Mouse (Mus musculus) neural tube, embryonic 11.5 days (tissue): Measurements from ENCODE around the gene Adm. TPM values are rescaled to one million over a fixed set of nuclear protein-coding genes. Genes with fewer than 3 reads are reported as not detected.
A peak's percentile ranks its signal among the peaks of the same experiment; 100 is the strongest.
"Not testable (repeated sequence)": the region's sequence is repeated elsewhere in the genome, so short reads cannot be mapped to it uniquely, and the experiment has no call there.

Experiments
- ATAC-seq: fragments of 200-750 bp; cut with Nextera tagmentation; 2 replicates; pipeline ENCODE4 v1.8.0; 2017; ENCODE audit warnings: moderate number of reproducible peaks, mild to moderate bottlenecking, moderate TSS enrichment, moderate library complexity; ENCODE audit not compliant: insufficient read depth, low FRiP score, low TSS enrichment
- DNase-seq: peaks from one replicate; pipeline ENCODE4 v3.0.0-alpha.2; 2015; ENCODE audit warnings: low spot score
- H3K27ac ChIP-seq: fragments of 300-500 bp; sonication (generic); 2 replicates; pipeline ENCODE4 v1.5.1; 2014; ENCODE audit warnings: low read depth, mild to moderate bottlenecking, low read length
- H3K27me3 ChIP-seq: fragments of 300-500 bp; sonication (generic); 2 replicates; pipeline ENCODE4 v1.6.1; 2014; ENCODE audit warnings: mild to moderate bottlenecking, low read length, mixed read lengths; ENCODE audit not compliant: control insufficient read depth, insufficient read depth
- H3K36me3 ChIP-seq: fragments of 300-500 bp; sonication (generic); 2 replicates; pipeline ENCODE4 v1.6.1; 2014; ENCODE audit warnings: mild to moderate bottlenecking, low read length, moderate library complexity, mixed read lengths; ENCODE audit not compliant: control insufficient read depth, insufficient read depth
- H3K4me1 ChIP-seq: fragments of 300-500 bp; sonication (generic); 2 replicates; pipeline ENCODE4 v1.6.1; 2014; ENCODE audit warnings: low read length, mixed read lengths; ENCODE audit not compliant: control insufficient read depth, insufficient read depth
- H3K4me2 ChIP-seq: fragments of 300-500 bp; sonication (generic); 2 replicates; pipeline ENCODE4 v1.6.1; 2014; ENCODE audit warnings: low read depth, mild to moderate bottlenecking, moderate library complexity
- H3K4me3 ChIP-seq: fragments of 300-500 bp; sonication (generic); 2 replicates; pipeline ENCODE4 v1.5.1; 2014; ENCODE audit warnings: low read depth, low read length
- H3K9ac ChIP-seq: fragments of 300-500 bp; sonication (generic); 2 replicates; pipeline ENCODE4 v1.6.1; 2014; ENCODE audit warnings: mild to moderate bottlenecking, low read length
- H3K9me3 ChIP-seq: fragments of 300-500 bp; sonication (generic); 2 replicates; pipeline ENCODE4 v1.6.1; 2016; ENCODE audit warnings: low read length; ENCODE audit not compliant: control insufficient read depth
- WGBS: fragments of 180-500 bp; shearing (Covaris S2); extraction: QIAGEN DNeasy Blood & Tissue Kit; methylation state at CpG from one replicate; pipeline ENCODE4 v1.1.7; 2014; 5-methylcytosine and 5-hydroxymethylcytosine counted together
- polyA plus RNA-seq: library from polyadenylated mRNA; unstranded; fragments of >200 nt; fragmentation: Nextera tagmentation; extraction: Ambion mirVana; gene quantifications from 2 replicates; pipeline ENCODE4 v1.2.1, GENCODE M21; 2014

The Adm gene
- polyA plus RNA-seq, 1 experiment from 2014 or later: 3.4 TPM

DNA sequence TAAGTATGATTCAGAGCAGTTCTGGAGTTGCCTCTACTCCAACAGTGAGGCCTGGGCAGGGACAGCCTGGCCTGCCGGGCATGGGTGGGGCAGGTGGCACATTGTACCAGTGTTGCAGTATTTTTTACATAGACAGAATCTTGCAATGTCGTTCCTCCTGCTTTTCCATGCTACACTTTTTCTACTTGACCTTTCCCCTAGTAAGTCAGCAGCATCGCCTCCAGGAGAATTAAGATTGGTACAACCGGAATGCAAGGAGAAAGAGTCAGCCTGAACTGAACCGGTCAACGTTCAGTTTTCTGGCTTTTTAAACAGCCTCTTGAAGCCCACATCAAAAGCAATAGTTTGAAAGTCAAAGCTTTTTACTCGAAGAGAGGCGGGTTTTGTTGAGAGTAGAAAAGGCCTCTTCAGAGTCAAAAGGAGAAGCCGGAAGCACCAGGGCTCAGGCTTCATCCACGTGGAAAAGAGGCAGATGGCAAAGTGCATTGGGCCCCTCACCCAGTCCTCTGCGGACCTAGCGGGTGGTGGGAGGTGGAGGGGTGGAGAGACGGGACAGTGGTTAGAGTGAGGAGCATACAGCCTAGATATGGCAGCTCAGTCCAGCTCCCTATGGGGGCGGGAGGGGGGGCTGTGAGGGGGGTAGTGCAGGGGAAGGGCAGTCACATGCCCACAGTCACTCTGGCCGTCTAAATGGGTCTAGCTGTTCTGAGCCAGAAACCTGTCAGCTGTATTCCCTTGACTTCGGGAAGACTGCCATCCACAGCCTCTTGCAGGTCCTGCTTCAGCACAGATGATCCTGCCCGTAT is 11.0 kb downstream of the Adm start:
- 42% methylated on average over 17 of the region's 17 CpGs for whole genome bisulfite sequencing
- no peak overlapping the region for H3K4me3 ChIP-seq
- no peaks in the 10 kb centered on the region for H3K27me3 ChIP-seq
- ATAC-seq: no peak
- no peaks in the 10 kb centered on the region for H3K9me3 ChIP-seq
- peaks cover 4% of the 10 kb centered on the region; the same call in 1 of the 2 replicates for H3K4me1 ChIP-seq
- DNase-seq: no peak
- H3K9ac ChIP-seq: no peak overlapping the region
- H3K4me2 ChIP-seq: no peak overlapping the region
- no peaks in the 10 kb centered on the region for H3K36me3 ChIP-seq
- H3K27ac ChIP-seq: no peak overlapping the region

DNA sequence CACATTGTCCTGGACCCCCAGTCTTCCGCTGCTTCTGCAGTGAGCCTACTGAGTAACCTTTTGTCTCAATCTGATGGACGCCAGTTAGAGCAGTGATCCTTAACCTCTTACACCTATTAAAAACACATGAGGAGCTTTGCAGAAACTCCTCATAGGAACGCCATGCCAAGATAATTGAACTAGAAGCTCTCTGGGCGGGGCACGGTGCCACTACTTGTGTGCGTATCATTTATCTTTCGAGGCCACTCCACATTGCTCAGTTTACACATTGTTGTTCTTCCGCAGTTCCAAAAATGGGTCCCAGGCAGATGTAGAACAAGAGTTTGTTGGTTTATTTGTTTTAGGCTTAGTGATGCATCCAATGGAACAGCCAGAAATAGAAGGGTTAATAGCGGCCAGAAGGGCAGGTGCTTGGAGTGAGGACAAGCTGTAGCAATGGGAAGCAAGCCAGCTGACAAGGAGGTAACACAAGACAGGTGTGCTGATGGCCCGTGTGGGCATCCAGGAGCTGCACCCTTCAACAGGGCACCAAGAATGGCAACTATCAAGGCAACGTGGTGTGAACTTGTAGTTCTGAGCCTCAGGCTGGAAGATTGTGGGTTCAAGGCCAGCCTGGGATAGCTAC is 11.9 kb downstream of the Adm start:
- H3K27ac ChIP-seq: no peak overlapping the region
- ATAC-seq (no peak), DNase-seq (no peak)
- H3K4me1 ChIP-seq: peaks cover 4% of the 10 kb centered on the region; the same call in 1 of the 2 replicates
- H3K9me3 ChIP-seq: no peaks in the 10 kb centered on the region
- 85% methylated on average over 11 of the region's 11 CpGs for WGBS
- H3K4me2 ChIP-seq: no peak overlapping the region
- H3K27me3 ChIP-seq: no peaks in the 10 kb centered on the region
- no peak overlapping the region for H3K9ac ChIP-seq
- no peaks in the 10 kb centered on the region for H3K36me3 ChIP-seq
- no peak overlapping the region for H3K4me3 ChIP-seq

DNA sequence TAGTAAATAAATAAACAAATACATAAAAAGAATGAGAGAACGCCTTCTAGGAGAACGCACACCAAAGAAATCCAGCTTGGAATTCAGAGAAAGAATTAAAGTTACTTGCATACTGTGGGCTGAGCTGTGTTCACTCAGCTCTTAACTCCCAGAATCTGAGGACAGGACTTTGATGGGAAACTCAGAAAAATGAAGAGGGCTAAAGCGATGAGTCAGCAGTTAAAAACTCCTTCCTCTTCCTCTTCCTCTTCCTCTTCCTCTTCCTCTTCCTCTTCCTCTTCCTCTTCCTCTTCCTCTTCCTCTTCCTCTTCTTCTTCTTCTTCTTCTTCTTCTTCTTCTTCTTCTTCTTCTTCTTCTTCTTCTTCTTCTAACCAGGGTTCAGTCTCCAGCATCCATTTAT is 12.5 kb downstream of the Adm start:
- H3K4me3 ChIP-seq, H3K9ac ChIP-seq, DNase-seq, H3K9me3 ChIP-seq, H3K27ac ChIP-seq, H3K4me1 ChIP-seq, ATAC-seq, H3K4me2 ChIP-seq, H3K27me3 ChIP-seq, H3K36me3 ChIP-seq: not testable (repeated sequence)
- 96% methylated on average over 3 of the region's 3 CpGs for WGBS

DNA sequence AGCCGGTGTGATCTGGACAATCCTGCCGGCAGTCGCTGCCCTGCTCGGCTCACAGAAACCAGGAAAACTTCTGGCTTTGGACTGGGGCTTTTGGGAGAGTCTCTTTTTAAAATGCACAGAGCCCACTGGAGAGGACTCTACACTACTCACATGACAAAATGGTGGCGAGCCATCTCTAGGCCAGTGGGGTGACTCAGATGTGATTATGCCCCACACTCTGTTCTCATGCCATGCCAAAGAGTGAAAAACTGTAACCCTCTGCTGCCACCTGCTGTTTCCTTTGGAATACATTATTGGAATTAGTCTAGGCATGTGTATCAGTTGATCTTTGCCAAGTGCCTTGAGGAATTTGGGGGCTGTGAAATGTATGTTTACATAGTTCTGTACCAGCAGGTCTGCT is 17.9 kb downstream of the Adm start:
- Histone ChIP-seq H3K36me3 (no peaks in the 10 kb centered on the region), H3K9ac (no peak overlapping the region), H3K27ac (no peak overlapping the region), H3K27me3 (no peaks in the 10 kb centered on the region), H3K4me2 (no peak overlapping the region), H3K4me1 (no peaks in the 10 kb centered on the region), H3K4me3 (no peak overlapping the region), H3K9me3 (no peaks in the 10 kb centered on the region)
- DNase-seq (peak; percentile 68), ATAC-seq (no peak)
- 81% methylated on average over 5 of the region's 5 CpGs for WGBS

DNA sequence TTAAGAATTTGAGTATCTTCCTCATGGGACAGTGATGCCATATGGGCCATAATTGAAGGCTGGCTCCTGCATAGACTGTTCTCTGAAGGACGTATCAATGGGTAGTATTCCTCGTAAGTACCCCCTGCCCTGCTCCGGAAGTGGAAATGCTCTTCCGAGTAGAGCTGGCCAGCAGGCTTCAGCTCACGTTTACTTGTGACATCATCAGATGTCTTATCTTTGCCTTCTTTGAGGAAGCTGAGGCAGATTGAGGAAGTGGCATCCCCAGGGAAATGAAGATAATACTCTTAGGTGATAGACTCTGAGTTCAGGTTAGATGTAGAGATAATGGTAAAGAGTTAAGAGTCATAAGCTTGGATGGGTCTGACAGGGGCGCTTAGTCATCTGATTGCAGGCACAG is 18.4 kb downstream of the Adm start:
- Histone ChIP-seq H3K4me3 (no peak overlapping the region), H3K4me2 (no peak overlapping the region), H3K36me3 (no peaks in the 10 kb centered on the region), H3K9ac (no peak overlapping the region), H3K27ac (no peak overlapping the region), H3K4me1 (no peaks in the 10 kb centered on the region), H3K9me3 (no peaks in the 10 kb centered on the region), H3K27me3 (no peaks in the 10 kb centered on the region)
- 87% methylated on average over 6 of the region's 6 CpGs for WGBS
- DNase-seq: no peak
- ATAC-seq: no peak

DNA sequence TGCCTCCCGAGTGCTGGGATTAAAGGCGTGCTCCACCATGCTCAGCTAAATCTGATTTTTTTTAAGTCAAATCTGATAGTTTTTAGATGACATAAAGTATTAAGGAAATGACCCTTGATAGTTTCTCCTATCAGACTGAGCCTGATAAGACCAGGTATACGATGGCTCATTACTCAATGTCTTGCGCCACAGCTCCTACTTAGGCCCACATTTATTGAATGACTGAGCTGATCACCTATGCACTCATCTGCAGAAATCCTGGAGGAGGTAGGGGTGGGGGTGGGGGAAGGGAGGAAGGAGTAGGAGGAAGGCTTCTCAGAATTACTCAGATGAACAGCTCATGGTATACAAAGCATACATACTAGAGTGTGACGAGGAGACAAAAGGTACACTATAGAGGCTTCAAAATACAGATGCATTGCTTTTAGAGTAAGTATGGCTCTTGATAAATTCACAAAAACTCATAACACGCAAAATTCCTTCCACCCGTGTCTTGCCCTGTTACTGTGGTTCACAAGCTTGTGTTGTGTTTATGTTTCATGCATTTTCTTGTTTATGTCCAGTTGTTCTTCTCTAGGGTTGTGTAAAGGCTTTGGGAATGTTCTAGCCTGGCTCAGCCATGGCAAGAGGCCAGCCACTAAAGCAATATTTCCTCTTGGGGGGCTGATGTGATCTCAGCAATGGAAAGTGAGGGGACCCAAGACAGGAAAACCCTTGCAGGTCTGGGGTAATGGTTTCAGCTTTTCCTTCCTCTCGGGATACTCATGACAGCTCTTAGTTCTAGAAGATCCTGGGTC is 19.3 kb downstream of the Adm start:
- 92% methylated on average over 8 of the region's 8 CpGs for WGBS
- Histone ChIP-seq H3K9ac (no peak overlapping the region), H3K4me2 (no peak overlapping the region), H3K4me1 (no peaks in the 10 kb centered on the region), H3K36me3 (no peaks in the 10 kb centered on the region), H3K9me3 (no peaks in the 10 kb centered on the region), H3K27ac (no peak overlapping the region), H3K4me3 (no peak overlapping the region), H3K27me3 (no peaks in the 10 kb centered on the region)
- DNase-seq (no peak), ATAC-seq (no peak)

DNA sequence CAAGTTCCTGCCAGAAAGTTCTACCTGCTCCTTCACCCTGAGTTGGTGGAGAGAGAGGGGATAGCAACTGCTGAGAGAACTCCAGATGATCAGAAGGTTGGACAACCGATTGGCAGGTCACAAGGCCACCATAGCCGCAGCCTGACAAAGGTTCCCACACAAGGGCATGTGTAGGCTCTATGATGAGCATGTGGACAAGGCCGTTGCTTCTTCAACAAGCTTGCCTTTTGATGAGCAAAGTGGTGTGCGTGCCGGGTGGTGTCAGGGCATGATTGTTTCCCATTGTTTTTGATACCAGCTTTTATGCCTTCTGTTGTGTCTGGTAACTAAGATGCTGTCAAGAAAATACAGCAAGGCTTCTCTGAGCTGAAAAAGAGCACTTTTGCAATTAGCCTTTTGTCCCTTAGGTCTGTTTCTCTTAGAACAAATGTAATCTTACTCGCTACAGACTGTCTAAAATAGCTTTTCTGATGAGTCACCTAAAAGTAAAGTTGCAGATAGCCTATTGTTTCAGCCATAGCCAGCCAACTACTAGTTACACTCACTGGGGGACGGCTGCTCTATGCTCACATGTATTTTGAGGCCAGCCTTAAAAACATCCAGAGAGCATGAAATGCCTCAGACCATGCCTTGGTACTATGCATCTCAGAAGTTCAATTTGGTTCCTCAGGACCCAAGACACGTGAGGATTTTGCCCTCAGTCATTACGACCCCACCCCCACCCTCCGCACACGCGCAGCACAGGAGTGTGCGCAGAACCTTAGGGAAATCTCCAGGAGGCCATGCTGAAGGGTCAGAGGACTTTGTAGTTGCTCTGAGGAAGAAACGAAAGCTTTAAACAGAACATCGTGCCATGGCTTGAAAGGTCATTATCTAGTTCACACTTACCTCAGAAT is 20.3 kb downstream of the Adm start:
- 85% methylated on average over 15 of the region's 15 CpGs for WGBS
- H3K4me2 ChIP-seq: no peak overlapping the region
- no peaks in the 10 kb centered on the region for H3K36me3 ChIP-seq
- no peak overlapping the region for H3K27ac ChIP-seq
- H3K27me3 ChIP-seq: no peaks in the 10 kb centered on the region
- H3K9ac ChIP-seq: no peak overlapping the region
- ATAC-seq (no peak), DNase-seq (no peak)
- H3K4me1 ChIP-seq: no peaks in the 10 kb centered on the region
- no peaks in the 10 kb centered on the region for H3K9me3 ChIP-seq
- H3K4me3 ChIP-seq: no peak overlapping the region

DNA sequence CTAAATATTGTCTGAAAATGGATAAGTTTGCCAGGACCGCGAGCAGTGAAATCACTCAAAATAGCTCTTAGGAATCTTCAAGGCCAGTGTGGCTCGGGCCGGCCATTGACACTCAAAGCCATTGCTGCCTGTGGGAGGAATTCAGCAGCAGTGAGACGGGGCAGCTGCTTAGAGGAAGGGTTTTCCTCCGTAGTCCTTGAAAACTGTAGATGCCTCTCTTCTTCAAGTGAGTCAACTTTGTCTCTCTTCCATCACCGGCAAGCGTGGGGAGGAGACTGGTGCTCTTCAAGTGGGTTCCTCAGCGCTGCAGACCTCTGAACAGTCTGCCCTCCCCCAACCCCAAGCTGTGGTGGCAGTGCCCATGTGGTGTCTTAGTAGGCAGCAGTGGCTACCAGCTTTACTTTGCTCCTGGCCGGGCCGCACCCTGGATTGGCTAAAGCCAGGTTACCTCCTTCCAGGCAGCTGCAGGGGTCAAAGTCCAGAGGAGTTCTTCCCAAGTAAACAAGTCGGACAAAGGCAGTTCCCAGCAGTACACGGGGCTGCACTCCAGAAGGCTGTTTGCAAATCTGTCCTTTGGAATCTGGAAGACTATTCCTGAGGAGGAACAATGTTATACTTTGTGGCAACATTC is 21.1 kb downstream of the Adm start:
- Histone ChIP-seq H3K4me2 (no peak overlapping the region), H3K27ac (no peak overlapping the region), H3K9ac (no peak overlapping the region), H3K9me3 (no peaks in the 10 kb centered on the region), H3K4me3 (no peak overlapping the region), H3K36me3 (no peaks in the 10 kb centered on the region), H3K27me3 (no peaks in the 10 kb centered on the region), H3K4me1 (no peaks in the 10 kb centered on the region)
- DNase-seq (no peak), ATAC-seq (no peak)
- 85% methylated on average over 13 of the region's 13 CpGs for WGBS
